Mouse (Mus musculus): ENCODE data around the gene Stxbp3.
"Not testable (repeated sequence)": the region's sequence is repeated elsewhere in the genome, so short reads cannot be mapped to it uniquely, and the experiment has no call there.

DNA sequence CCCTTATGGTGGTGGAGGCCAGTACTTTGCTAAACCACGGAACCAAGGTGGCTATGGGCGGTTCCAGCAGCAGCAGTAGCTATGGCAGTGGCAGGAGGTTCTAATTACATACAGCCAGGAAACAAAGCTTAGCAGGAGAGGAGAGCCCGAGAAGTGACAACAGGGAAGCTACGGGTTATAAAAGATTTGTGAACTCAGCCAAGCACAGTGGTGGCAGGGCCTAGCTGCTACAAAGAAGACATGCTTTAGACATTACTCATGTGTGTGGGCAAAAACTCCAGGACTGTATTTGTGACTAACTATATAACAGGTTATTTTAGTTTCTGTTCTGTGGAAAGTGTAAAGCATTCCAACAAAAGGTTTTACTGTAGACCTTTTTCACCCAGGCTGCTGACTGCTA, 41.5 kb upstream of the Stxbp3 start:
- TF ChIP-seq CTCF (IDR thresholded peaks at IDR 0.05; ENCODE audit: borderline replicate concordance, insufficient read depth, low read depth, low read length); POLR2A (IDR thresholded peaks at IDR 0.05; ENCODE audit: borderline replicate concordance, insufficient read depth, low read length): not testable (repeated sequence)
